Mouse (Mus musculus): ENCODE data around the gene Itpr2.

The Itpr2 gene

GRCm38 (mm10) chr6:146305995-146306394, 196.0 kb downstream of the Itpr2 start:
- no peak for DNase-seq (ENCODE audit: low spot score)

DNA sequence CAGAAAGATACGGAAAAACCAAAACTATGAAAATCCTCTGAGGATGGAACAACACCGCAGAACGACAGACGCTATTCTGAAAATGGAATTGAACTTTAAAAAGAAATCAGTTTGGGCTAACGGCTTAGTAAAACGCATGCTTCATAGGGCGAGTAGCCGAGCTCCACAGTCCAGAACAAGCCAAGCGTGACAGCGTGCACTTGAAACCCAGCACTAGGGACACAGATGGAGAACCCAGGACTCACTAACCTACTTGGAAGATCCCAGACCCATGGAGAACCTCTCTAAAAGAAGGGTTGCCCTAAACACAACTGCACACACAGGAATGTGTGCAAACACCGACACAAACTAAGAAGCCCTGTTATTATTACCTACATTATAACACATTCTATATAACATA, 197.9 kb downstream of the Itpr2 start:
- DNase-seq (ENCODE audit: low spot score): no peak

GRCm38 (mm10) chr6:146303336-146303735, 198.7 kb downstream of the Itpr2 start:
- DNase-seq (ENCODE audit: low spot score): no peak

GRCm38 (mm10) chr6:146302574-146303130, 199.4 kb downstream of the Itpr2 start:
- DNase-seq (ENCODE audit: low spot score): no peak

GRCm38 (mm10) chr6:146302101-146302500, 199.9 kb downstream of the Itpr2 start:
- DNase-seq (ENCODE audit: low spot score): no peak

- no peak for DNase-seq (ENCODE audit: low spot score)
Observed at GRCm38 (mm10) chr6:146300961-146301360, 201.1 kb downstream of the Itpr2 start.

DNA sequence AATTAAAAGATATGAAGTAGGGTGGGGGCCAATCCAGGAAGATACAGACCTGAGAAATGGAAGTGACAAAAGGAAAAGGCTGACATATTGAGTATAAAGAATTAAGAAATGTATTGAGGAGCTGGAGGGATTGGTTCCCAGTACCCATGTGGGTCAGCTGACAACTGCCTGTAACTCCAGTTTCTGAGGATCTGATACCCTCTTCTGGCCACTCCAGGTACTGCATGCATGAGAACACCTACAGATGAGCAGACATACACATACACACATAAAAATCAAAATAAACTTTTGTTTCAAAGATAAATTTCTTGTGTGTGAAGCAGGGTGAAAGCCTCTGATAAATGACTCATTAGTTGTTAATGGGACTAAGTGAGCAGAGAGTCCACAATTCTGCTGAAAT, 203.3 kb downstream of the Itpr2 start:
- DNase-seq (ENCODE audit: low spot score): no peak

GRCm38 (mm10) chr6:146291036-146291435, 211.0 kb downstream of the Itpr2 start:
- no peak for DNase-seq (ENCODE audit: low spot score)

DNA sequence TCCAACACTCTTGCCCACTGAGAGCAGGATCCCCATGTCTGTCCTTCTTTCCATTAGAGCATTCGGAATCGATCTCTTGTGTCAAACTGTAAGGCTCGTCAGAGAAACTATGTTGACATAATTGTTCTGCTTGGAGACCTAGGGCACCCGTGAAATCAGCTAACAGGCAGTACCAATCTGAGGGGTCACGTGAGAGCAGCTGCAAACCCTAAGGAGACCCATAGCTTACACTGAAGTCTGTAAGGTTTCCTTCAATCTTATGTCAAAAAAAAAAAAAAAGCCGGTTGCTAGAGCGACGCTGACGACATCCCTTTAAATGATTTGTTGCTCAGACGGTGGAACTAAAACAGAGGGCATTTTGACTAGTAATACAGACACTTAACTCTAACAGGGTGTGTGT, 212.2 kb downstream of the Itpr2 start:
- no peak for DNase-seq (ENCODE audit: low spot score)

GRCm38 (mm10) chr6:146288266-146288665, 213.8 kb downstream of the Itpr2 start:
- DNase-seq (ENCODE audit: low spot score): no peak

- DNase-seq (ENCODE audit: low spot score): no peak
Observed at GRCm38 (mm10) chr6:146284921-146285565, 217.0 kb downstream of the Itpr2 start.

DNA sequence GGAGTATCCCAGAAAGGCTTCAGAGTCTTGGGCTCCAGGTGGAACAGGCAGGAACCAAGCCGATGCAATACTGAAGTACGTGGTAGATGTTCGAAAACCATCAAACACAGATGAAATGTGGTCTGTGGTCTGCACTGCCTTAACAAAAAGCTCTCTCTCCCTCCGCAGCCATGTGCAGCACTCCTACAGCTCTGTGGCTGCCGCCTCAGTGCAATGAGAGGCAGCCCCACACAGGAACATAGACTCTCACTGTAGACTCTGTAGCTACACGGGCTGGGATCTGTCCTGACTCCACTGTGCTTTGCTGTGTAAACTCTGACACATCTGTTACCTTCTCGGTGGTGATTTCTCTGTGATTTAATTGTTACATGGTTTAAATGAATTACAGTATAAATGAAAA, 218.0 kb downstream of the Itpr2 start:
- DNase-seq (ENCODE audit: low spot score): no peak

DNA sequence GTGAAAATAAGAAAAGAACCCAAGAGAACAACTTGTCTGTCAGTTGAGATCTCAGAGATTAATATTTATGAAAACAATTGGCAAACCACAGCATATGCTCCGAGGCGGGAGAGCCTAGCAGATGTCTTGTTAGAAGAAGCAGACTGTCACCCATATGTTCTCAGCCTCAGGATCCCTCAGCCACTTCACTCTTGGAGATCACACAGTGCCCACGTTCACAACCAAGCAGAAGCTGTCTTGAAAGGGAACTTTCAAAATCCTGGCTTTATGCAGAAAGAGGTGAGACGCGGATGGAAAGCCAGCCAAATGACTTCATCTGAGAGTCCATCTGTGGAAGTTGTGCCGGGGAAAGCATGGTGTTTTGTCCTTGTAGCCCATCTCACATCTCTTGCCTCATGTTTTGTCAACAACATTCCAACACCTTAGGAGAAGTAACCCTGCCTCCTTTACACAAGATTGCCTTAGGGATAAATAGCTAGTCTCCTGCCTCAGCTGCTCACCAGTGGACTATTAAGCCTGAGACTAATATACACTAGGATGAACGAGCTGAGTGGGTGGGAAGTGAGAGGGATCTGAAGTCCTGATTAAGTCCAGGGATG, 219.9 kb downstream of the Itpr2 start:
- no peak for DNase-seq (ENCODE audit: low spot score)

DNA sequence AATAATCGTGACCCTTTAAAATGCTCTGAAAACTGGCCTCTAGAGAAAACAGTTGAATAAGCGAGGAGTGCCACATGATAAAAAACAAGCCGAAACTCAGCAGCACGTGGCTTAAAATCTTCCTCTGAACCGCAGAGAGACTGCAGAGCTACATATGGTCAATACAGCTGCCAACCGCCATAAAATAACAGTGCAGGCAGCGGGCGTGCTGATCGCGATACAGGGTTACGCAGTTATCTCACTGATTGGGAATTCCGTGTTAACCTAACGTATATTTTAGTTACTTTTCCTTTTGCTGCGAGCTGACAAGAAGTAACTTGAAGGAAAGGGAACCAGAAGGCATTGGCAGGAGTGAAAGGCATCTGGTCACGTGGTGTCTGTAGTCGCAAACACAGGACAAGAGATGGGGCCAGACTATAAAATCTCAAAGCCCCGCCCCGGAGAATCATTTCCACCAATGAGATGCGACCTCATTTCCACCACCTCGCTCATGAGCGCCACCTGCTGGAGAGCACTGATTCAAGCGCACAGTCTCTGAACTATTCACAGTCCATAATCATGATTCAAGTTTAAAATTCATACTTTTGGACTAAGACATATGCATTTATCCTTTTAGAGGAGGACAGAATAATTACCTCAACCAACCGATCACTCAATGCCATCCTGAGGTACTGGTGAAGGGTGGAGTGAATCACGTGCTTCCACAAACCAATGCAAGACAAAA, 220.7 kb downstream of the Itpr2 start:
- no peak for DNase-seq (ENCODE audit: low spot score)

GRCm38 (mm10) chr6:146273256-146273655, 228.8 kb downstream of the Itpr2 start:
- DNase-seq (ENCODE audit: low spot score): no peak

GRCm38 (mm10) chr6:146272253-146273036, 229.6 kb downstream of the Itpr2 start:
- peak; percentile 63 for DNase-seq (ENCODE audit: low spot score)

DNA sequence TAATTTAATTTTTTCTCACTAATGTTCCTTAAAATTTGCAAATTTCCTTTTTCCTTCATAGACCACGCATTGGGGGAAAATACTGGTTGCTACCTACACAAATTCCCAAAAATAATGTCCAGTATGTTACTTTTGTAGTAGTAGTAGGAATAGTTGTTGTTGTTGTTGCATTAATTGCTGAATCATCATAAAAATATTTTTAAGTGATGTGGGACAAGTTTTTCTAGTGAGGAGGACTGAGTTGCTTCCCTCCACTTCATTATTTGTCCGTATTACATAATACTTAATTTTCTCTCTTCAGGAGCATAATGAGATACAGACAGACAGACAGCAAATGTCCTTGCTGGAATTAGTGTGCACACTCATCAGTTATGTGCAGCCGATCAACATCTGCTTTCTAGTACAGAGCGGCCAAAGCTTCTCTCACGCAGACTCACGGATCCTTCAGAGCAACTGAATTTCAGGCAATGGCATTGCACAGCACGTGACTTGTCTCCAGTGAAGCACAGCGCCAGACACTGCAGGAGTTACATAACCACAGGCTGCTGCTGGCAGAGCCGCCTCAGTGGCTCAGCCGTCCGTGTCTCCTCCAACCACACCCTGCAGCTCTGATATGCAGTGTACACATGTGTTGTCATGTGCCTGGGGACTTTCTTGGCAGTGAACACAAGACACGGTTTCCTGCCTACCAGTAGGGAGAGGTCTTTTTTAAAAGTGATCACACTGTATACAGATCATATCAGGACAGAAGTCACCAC, 231.1 kb downstream of the Itpr2 start:
- peak; percentile 57 for DNase-seq (ENCODE audit: low spot score)

DNA sequence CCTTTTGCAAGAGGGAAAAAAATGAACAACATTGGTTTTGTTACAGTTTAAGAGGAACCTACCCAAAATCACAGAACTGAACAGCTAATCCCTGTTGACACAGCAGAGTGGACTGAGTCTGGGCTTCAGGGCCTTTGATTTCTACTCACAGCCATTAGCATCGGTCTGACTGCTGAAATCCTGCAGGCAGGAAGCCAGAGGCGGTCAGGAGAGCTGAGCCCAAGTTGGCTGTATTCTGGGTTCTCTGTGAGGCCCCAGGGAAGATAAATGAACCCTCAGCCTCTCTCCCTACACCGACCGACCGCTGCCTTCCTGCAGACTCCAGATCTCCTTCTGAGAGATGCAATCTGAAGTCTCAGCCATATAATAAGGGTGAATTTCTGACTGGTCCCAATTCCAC, 231.9 kb downstream of the Itpr2 start:
- DNase-seq (ENCODE audit: low spot score): peak; percentile 41

DNA sequence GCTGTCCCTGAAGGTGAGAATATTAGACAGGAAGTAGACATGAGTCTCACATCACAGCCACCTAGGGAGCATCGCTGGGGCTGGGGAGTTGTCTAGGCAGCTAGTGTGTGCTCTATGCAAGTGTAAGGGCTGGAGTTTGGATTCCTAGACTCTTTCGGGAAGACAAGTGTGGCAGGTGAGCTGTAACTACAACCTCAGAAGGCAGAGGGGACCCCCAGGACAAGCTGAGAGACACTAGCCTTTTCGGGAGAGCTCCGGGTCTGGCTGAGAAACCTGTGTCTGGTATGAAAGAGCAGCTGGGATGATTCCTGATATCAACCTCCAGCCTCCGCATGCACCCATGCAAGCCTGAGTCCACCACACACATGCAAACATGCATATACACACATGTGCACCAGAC, 232.7 kb downstream of the Itpr2 start:
- DNase-seq (ENCODE audit: low spot score): no peak

- DNase-seq (ENCODE audit: low spot score): no peak
Observed at GRCm38 (mm10) chr6:146260674-146261376, 241.2 kb downstream of the Itpr2 start.

DNA sequence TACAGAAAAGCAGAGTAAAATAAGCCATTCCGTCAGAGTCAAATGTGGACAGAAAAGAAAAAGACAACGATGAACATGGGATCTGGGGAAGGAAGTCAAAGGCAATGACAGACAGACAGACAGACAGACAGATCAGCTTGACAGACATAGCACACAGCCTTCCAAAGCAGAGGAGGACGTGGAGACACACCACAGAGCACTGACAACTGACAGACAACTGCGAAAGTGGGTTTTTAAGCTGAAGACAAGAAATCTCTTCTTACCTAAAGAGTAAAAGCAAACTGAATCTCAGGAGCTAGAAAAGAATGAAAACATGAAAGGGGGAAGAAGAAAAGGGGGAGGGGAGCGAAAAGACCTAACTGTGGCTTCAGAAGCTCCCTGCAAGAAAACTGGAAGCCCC, 243.3 kb downstream of the Itpr2 start:
- DNase-seq (ENCODE audit: low spot score): no peak

Data from urinary bladder, postnatal 25 days (tissue).